Mouse (Mus musculus) central nervous system, embryonic 14 days (tissue): ENCODE results near the gene Ndst2. TPM values are rescaled to one million over a fixed set of nuclear protein-coding genes. Genes with fewer than 3 reads are reported as not detected.

ENCODE experiments used
- polyA plus RNA-seq: library from polyadenylated mRNA; depleted of rRNA; stranded (reverse); fragments of >200 nt; gene quantifications from 2 replicates; pipeline ENCODE4 v1.2.3, GENCODE M21; 2012; rRNA removed

The Ndst2 gene
- 30.9 and 40.8 TPM in 2 replicates for polyA plus RNA-seq

DNA sequence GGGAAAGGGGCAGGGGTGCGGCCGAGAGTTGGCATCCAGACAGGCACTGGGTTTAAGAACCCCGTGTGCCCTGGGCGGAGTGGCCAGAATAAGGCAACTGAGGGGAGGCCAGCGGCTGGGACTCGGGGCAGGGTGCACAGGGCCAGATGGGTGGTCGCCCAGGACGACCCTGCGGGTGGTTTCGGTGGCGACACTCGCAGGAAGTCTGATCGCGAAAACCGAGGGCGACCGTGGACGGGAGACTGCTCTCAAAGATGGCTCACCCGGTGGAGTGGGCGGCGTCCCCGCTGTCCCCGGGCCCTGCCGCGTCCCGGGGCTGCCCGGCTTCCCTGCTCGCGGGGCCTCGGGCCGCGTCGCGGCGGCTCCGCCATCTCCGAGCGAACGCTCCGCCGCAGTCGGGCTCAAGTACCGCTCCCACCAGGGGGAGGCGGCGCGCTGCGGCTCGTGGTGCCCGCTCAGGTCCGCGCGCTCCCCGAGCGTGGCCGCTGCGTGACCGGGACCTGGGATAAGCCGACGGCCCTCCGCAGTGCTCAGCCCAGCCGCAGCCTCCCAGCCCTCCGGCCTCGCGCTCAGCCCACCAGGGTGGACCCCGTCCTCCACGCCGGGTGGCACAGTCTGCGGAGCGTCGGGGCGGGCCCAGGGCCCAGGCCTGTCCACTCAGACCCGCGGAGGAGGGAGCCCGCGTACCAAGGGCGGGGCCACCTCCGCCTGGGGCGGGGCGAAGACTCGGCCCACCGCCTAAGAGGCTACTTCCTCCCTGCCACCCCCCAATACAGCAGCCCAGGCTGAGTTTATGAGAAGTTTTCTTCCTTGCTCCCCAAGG lies at the start of gene Ndst2:
Ndst2 (minus strand) TSS at position 611 of the 823 bp plus-strand sequence.

DNA sequence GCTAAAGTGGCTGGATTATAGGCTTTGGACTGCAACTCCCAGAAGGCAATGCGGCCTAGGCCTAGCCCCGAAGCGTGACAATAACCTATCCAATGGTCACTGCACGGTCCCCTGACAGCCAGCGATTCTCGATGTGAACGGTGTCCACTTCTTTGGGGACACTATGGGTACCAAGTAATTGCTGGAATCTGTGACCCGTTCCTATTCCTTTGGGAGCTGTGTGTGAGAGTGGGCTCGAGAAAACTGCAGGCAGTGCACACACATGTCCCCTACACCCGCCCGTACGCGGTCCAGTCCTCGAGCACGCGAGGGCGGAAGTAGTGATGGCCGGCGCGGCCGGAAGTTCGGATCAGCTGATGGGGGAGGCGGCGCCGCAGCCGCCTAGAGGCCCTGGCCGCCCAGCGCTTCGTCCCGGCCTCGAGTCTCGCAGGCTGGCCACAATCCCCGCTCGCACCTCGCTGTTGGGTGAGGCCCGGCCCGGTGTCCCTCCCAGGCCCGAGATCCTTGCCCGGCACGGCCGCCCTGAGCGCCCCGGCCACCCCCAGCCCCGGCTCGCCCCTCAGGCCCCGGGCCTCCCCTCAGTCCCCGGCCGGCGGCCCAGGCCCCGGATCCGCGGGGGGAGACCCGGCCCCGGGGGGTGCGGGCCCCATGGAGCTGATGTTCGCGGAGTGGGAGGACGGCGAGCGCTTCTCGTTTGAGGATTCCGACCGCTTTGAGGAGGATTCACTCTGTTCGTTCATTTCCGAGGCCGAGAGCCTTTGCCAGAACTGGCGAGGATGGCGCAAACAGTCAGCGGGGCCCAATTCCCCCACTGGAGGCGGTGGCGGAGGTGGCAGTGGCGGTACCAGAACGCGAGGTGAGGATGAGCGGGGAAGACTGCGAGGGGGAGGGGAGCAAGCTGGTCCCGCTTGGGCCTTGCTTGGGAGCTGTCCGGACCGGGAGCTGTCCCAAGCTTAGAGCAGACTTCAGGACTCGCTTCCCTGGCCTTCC lies 26.9 kb downstream of the Ndst2 start, which contains the start of gene Zswim8:
Zswim8 (plus strand) TSS at position 352 of the 990 bp plus-strand sequence.

DNA sequence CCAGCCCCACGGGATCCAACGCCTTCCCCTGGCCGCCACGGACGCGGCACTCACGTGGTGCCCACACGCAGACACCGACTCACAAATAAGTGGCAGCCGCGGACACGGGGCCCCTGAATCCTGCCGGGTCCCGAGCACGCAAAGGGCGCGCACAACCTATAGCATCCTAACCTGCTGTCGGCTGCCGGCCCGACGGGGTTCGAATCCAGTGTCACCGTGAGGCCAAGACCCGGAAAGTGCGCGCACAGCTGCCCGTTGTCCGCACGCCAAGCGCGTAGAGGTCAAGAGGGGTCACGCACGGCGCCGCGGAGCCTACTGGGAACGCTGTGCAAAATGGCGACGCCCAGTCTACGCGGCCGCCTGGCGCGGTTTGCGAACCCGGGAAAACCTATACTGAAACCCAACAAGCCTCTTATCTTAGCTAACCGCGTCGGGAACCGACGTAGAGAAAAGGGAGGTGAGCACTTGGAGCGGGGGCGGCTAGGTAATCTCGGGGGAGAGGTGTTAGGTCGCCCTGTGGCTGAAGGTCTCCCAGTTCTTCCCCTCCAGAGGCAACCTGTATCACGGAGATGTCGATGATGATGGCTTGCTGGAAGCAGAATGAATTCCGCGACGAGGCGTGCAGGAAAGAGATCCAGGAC lies 31.5 kb downstream of the Ndst2 start, which contains the start of gene Chchd1:
Chchd1 (plus strand) TSS at position 266 of the 641 bp plus-strand sequence.

DNA sequence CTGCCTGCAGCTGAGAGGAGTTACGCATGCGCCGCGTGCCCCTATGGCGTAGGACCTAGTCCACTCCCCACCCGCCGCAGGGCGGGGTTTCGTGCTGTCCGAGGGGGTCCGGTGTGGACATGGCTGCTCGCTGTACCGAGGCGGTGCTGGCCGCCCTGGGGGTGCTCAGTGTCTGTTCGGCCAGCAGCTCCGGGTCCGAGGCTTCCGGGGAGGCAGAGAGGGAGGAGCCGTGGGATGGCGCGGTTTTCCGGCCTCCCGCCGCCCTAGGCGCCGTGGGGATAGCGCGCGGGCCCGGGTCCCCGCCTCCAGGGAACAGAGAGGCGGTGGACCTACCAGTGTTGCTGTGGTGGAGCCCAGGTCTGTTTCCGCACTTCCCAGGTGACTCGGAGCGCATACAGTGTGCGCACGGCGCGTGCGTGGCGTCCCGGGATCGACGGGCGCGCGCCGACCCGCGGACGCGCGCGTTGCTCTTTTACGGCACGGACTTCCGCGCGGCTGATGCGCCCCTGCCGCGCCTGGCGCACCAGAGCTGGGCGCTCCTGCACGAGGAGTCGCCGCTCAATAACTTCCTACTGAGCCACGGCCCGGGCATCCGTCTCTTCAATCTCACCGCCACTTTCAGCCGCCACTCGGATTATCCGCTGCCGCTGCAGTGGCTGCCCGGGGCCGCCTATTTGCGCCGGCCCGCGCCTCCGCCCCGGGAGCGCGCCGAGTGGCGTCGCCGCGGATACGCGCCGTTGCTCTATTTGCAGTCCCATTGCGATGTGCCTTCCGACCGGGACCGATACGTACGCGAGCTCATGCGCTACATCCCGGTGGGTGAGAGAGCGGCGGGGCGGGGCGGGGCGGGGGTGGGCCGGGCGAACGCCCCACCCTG lies 39.2 kb downstream of the Ndst2 start, which contains the start of gene Fut11:
Fut11 (plus strand) TSS at position 85 of the 877 bp plus-strand sequence.

DNA sequence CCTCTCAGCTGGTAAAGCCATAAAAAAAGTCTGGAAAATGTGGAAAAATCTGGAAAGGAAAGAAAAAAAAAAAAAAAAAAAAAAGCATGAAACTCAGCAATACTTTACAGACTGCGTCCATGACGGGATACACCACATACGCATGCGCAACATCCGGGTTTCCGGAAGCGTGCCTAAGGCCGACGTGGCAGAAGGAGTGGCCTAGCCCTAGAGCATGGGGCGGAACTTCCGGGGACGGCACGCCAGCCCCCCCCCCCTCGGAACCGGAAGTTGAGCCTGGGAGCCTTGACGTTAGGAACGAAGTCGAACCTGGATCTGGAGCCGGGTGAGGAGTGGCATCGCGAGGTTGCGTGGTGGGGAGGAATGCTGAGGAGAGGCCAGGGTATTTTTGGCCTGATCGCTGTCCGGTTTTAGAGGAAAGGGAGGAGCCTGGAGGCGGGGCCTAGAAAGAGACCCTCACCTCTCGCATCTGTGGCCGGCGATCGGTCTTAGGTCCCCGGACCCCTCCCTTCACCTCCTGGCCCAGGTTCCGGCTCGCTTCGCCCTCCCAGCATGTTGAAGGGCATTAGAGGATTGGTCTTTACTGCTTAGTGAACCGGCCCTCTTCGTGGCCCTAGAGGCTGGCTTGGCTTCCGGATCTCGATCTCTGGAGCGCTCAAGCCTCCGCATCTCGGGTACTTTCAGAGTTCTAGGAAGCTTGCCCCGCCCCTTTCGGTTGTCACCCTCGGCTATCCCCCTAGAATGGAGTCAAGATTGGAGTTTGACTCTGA lies 60.1 kb downstream of the Ndst2 start, which contains the start of gene Sec24c:
Sec24c (plus strand) TSS at position 245 of the 770 bp plus-strand sequence.

Other genes starting within 250 kb of the Ndst2 start
- 2.2 and 2.3 TPM in 2 replicates for gene Mss51, start 237.7 kb downstream of the Ndst2 start, polyA plus RNA-seq
- gene Ppp3cb, start 188.0 kb downstream of the Ndst2 start, polyA plus RNA-seq, result 116 and 117 TPM in 2 replicates
- 23.8 and 24.3 TPM in 2 replicates for gene Usp54, start 93.5 kb downstream of the Ndst2 start, polyA plus RNA-seq
- gene Myoz1, start 78.0 kb downstream of the Ndst2 start, polyA plus RNA-seq, result 0.07 and 1.5 TPM in 2 replicates
- gene Synpo2l, start 66.2 kb downstream of the Ndst2 start, polyA plus RNA-seq, result 0.11 and 4.0 TPM in 2 replicates
- 140 and 144 TPM in 2 replicates for gene Sec24c, start 60.3 kb downstream of the Ndst2 start, polyA plus RNA-seq
- gene Fut11, start 39.6 kb downstream of the Ndst2 start, polyA plus RNA-seq, result 19.7 and 22.7 TPM in 2 replicates
- 145 and 169 TPM in 2 replicates for gene Chchd1, start 31.6 kb downstream of the Ndst2 start, polyA plus RNA-seq
- gene Zswim8, start 27.0 kb downstream of the Ndst2 start, polyA plus RNA-seq, result 191 and 210 TPM in 2 replicates
- 80.1 and 82.1 TPM in 2 replicates for gene Camk2g, start 59.5 kb upstream of the Ndst2 start, polyA plus RNA-seq
- gene Plau, start 102.1 kb upstream of the Ndst2 start, polyA plus RNA-seq, result 2.2 and 3.1 TPM in 2 replicates
- 21.6 and 28.8 TPM in 2 replicates for gene Vcl, start 194.8 kb upstream of the Ndst2 start, polyA plus RNA-seq